Comparison of ENCODE assay signal across 8 mouse cellular contexts in the genomic region with DNA sequence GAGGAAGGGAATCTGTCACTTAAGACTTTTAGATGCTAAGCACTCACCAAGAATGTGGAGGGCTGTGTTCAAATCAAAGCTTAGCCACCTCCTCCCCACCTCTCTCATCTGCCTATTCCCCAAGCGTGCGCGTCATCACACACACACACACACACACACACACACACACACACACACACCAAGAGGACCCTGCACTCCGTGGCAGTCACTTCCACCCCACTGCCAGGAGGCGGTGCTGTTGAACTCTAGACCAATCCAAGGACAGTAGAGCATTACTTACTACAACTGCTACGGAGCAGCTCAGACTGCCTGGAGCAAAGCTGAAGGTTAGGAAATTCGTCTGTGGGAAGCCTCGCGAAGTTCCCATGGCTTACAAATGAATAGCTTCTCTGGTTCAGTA. TPM values are rescaled to one million over a fixed set of nuclear protein-coding genes. Genes with fewer than 3 reads are reported as not detected.
A peak's percentile ranks its signal among the peaks of the same experiment; 100 is the strongest.
DNase-seq lines count a peak whose midpoint lies in the region; ATAC-seq and TF ChIP-seq lines count a peak whose summit lies in the region.

No protein-coding gene starts in this region.

- peak; percentile 82; the same call in 1 of the 2 replicates for ATAC-seq in hindbrain, embryonic 15.5 days (ENCODE audit: low FRiP score, low read depth)
- ATAC-seq in megakaryocyte, adult 5-6 weeks (ENCODE audit: poor library complexity, severe bottlenecking) = peak; percentile 59

- no peak for DNase-seq in ES-E14 (ENCODE audit: low read depth, low spot score)
- DNase-seq in cerebellum, postnatal 25 days = peak; percentile 22 to 52
- DNase-seq in gastrocnemius, adult 2 months = peak; percentile 91
- peak; percentile 75 to 89 for DNase-seq in left cerebral cortex, postnatal 10 days (ENCODE audit: extremely low spot score in 1 of 2, low spot score in 2 of 2)
- peak; percentile 71 for DNase-seq in right cerebral cortex, adult 18-20 months
- peak; percentile 60 to 78 for DNase-seq in urinary bladder, adult 18-20 months (ENCODE audit: low spot score in 2 of 2)

- peak overlapping the region; percentile 32; the same call in 1 of the 2 replicates for H3K27ac ChIP-seq in ES-E14 (ENCODE audit: insufficient read depth, low read depth, low read length, poor library complexity, severe bottlenecking)
- peak overlapping the region; percentile 85 for H3K27ac ChIP-seq in gastrocnemius, adult 2 months
- H3K27ac ChIP-seq in hindbrain, embryonic 15.5 days (replicated peaks) = no peak overlapping the region

- intact Hi-C loops in gastrocnemius, adult 2 months (cut with DNase I) = loop anchor here (5.0 to 10.0 kb wide), 5 partner anchors 62 to 287 kb away; no protein-coding TSS in a partner anchor
- intact Hi-C loops in left cerebral cortex, postnatal 10 days (cut with DNase I) = loop anchor here (5.0 kb wide), 2 partner anchors 168 to 248 kb away; no protein-coding TSS in a partner anchor

- no peaks in the 10 kb centered on the region for H3K4me1 ChIP-seq in ES-E14 (ENCODE audit: control insufficient read depth in 2 of 2, insufficient read depth in 2 of 2, low read length in 2 of 2, poor library complexity in 1 of 2)
- H3K4me1 ChIP-seq in hindbrain, embryonic 15.5 days (replicated peaks) = peaks cover 29% of the 10 kb centered on the region

- in situ Hi-C loops in ES-E14 (cut with MboI; ENCODE audit: low sequenced_read_pairs in 2 of 2, unreplicated experiment in 2 of 2) = no loop called here

- H3K4me3 ChIP-seq in ES-E14 (ENCODE audit: insufficient read depth in 1 of 2, low read depth in 1 of 2, low read length in 2 of 2, poor library complexity in 1 of 2, severe bottlenecking in 1 of 2) = no peak overlapping the region
- peak overlapping the region; percentile 71 for H3K4me3 ChIP-seq in gastrocnemius, adult 2 months
- no peak overlapping the region for H3K4me3 ChIP-seq in hindbrain, embryonic 15.5 days

- peaks cover 56% of the 10 kb centered on the region for H3K27me3 ChIP-seq in hindbrain, embryonic 15.5 days

- peak; percentile 72 for TF ChIP-seq CTCF in gastrocnemius, adult 2 months (IDR thresholded peaks at IDR 0.05)

- H3K4me2 ChIP-seq in hindbrain, embryonic 15.5 days = no peak overlapping the region

- H3K36me3 ChIP-seq in ES-E14 (ENCODE audit: control insufficient read depth, insufficient read depth, low read length, poor library complexity, severe bottlenecking) = no peaks in the 10 kb centered on the region
- no peaks in the 10 kb centered on the region for H3K36me3 ChIP-seq in hindbrain, embryonic 15.5 days

- H3K9me3 ChIP-seq in ES-E14 (ENCODE audit: control insufficient read depth, insufficient read depth, low read depth, low read length) = no peaks in the 10 kb centered on the region
- no peaks in the 10 kb centered on the region for H3K9me3 ChIP-seq in hindbrain, embryonic 15.5 days

- no peak overlapping the region for H3K9ac ChIP-seq in ES-E14 (ENCODE audit: insufficient read depth, low read depth, low read length, poor library complexity, severe bottlenecking)
- no peak overlapping the region for H3K9ac ChIP-seq in hindbrain, embryonic 15.5 days

- WGBS in hindbrain, embryonic 15.5 days = 16% methylated on average over 9 of the region's 9 CpGs

TF ChIP-seq in ES-E14, 5 proteins besides CTCF, POLR2A, EP300 and RAD21:
- TF ChIP-seq MAFK (IDR thresholded peaks at IDR 0.05; ENCODE audit: insufficient read depth, low read depth, low read length) (no peak), HCFC1 (IDR thresholded peaks at IDR 0.05; ENCODE audit: borderline replicate concordance, insufficient read depth, low read length) (no peak), CHD2 (IDR thresholded peaks at IDR 0.05; ENCODE audit: low read depth, low read length) (no peak), ZNF384 (IDR thresholded peaks at IDR 0.05; ENCODE audit: low read depth, low read length) (no peak), ZC3H11A (IDR thresholded peaks at IDR 0.05; ENCODE audit: borderline replicate concordance, low read depth, low read length) (no peak)

RNA-seq across cellular contexts. Expression of a gene that starts 1.2 kb away (rescaled TPM):
- total RNA-seq in ES-E14 (2012; rRNA removed) = 1.5 and 4.6 TPM in 2 replicates
- total RNA-seq in gastrocnemius, adult 2 months (2021) = 10 to 100 TPM; 13.0 to 24.0 TPM
- 9.0 and 14.4 TPM in 2 replicates for polyA plus RNA-seq in hindbrain, embryonic 15.5 days (2015; fragmentation: Nextera tagmentation; extraction: Ambion mirVana)
- total RNA-seq in left cerebral cortex, postnatal 10 days (2021) = 1 to 10 TPM; 9.3 TPM
- total RNA-seq in megakaryocyte, adult 5-6 weeks (2015) = 31.0 and 33.5 TPM in 2 replicates
- total RNA-seq in megakaryocyte, adult 5-6 weeks (2017) = 31.1 and 31.3 TPM in 2 replicates

RNA-seq across cellular contexts. Expression of a gene that starts 14.0 kb away (rescaled TPM):
- 0.42 and 0.98 TPM in 2 replicates for total RNA-seq in ES-E14 (2012; rRNA removed)
- under 1 TPM; 0.28 to 0.47 TPM for total RNA-seq in gastrocnemius, adult 2 months (2021)
- 3.9 and 4.4 TPM in 2 replicates for polyA plus RNA-seq in hindbrain, embryonic 15.5 days (2015; fragmentation: Nextera tagmentation; extraction: Ambion mirVana)
- 10 to 100 TPM; 39.1 to 41.7 TPM for total RNA-seq in left cerebral cortex, postnatal 10 days (2021)
- total RNA-seq in megakaryocyte, adult 5-6 weeks (2015) = 0.80 TPM in 1 of 2 replicates, not detected in the other
- total RNA-seq in megakaryocyte, adult 5-6 weeks (2017) = 1.5 TPM in 1 of 2 replicates, not detected in the other

RNA-seq across cellular contexts. Expression of a gene that starts 34.2 kb away (rescaled TPM):
- total RNA-seq in ES-E14 (2012; rRNA removed) = 0.11 and 0.40 TPM in 2 replicates
- 10 to 100 TPM; 12.6 to 16.5 TPM for total RNA-seq in gastrocnemius, adult 2 months (2021)
- polyA plus RNA-seq in hindbrain, embryonic 15.5 days (2015; fragmentation: Nextera tagmentation; extraction: Ambion mirVana) = 8.0 and 8.8 TPM in 2 replicates
- 10 to 100 TPM; 20.1 to 21.8 TPM for total RNA-seq in left cerebral cortex, postnatal 10 days (2021)
- total RNA-seq in megakaryocyte, adult 5-6 weeks (2015) = 48.5 and 49.1 TPM in 2 replicates
- 61.8 and 65.4 TPM in 2 replicates for total RNA-seq in megakaryocyte, adult 5-6 weeks (2017)

Comparison
In these comparisons a context has a peak if more than half of its experiments do, and no peak if none do; other contexts are left out.
1. RNA of a gene that starts 14.0 kb away (total RNA-seq): 39.1 to 41.7 TPM in left cerebral cortex, postnatal 10 days; 0.80 to 1.5 TPM in megakaryocyte, adult 5-6 weeks, 0.42 to 0.98 TPM in ES-E14 and 0.28 to 0.47 TPM in gastrocnemius, adult 2 months; every median in the first group is over 10 times any median in the second.